Mouse (Mus musculus) c-Kit-positive CD71-positive TER-119-positive erythroid progenitor cells, embryonic 14.5 days (primary cell): ENCODE data around the gene Sh2b1.

Experiments
- DNase-seq: peaks from one replicate; pipeline ENCODE4 v3.0.0-alpha.2; 2013; ENCODE audit warnings: low spot score

The Sh2b1 gene

GRCm38 (mm10) chr7:126418496-126418895 lies 56.7 kb downstream of the Sh2b1 start:
- no peak for DNase-seq

GRCm38 (mm10) chr7:126417606-126418005 lies 57.6 kb downstream of the Sh2b1 start:
- DNase-seq, result no peak

DNA sequence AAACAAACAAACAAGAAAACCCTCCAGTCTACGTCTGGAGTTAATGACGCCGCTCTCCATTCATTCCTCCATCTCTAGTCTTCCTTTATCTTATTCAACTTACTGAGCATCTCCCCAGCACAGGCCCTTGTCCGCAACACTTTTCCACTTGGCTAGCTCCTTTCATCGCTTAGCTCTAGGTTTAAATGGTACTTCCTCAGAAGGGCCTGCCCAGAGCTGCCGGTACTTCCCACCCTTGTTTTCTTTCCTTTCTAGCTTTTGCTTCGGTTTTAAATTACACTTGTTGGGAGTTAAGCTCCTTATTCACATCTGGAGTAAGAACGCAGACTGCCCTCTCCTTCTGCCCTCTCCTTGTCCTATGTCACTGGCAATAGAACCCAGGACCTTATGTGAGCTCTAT lies 58.2 kb downstream of the Sh2b1 start:
- no peak for DNase-seq
